Mouse (Mus musculus) G1E-ER4 (cell line): ENCODE data around the gene Ksr2. TPM values are rescaled to one million over a fixed set of nuclear protein-coding genes. Genes with fewer than 3 reads are reported as not detected.

Experiments used
- GATA1 ChIP-seq: IDR thresholded peaks from one replicate; pipeline ENCODE4 v1.8.0; 2012; ENCODE audit warnings: low read length, inconsistent platforms
- polyA plus RNA-seq: library from polyadenylated mRNA; stranded (reverse); fragments of >175 nt; gene quantifications from 2 replicates; pipeline ENCODE4 v1.2.3, GENCODE M21; 2012

The Ksr2 gene
- polyA plus RNA-seq, 1 experiment = not detected

GRCm38 (mm10) chr5:117717120-117717519 lies 303.3 kb downstream of the Ksr2 start:
- no peak for TF ChIP-seq GATA1

- TF ChIP-seq GATA1 = no peak
These were observed 309.5 kb downstream of the Ksr2 start for GRCm38 (mm10) chr5:117723316-117723715.

- TF ChIP-seq GATA1 = no peak
These were observed 312.7 kb downstream of the Ksr2 start for GRCm38 (mm10) chr5:117726548-117726947.

GRCm38 (mm10) chr5:117727138-117727537 lies 313.3 kb downstream of the Ksr2 start:
- no peak for TF ChIP-seq GATA1

- no peak for TF ChIP-seq GATA1
These were observed 317.5 kb downstream of the Ksr2 start for GRCm38 (mm10) chr5:117731311-117731710.

- no peak for TF ChIP-seq GATA1
These were observed 330.9 kb downstream of the Ksr2 start for GRCm38 (mm10) chr5:117744654-117745178.

GRCm38 (mm10) chr5:117749353-117749752 lies 335.6 kb downstream of the Ksr2 start:
- no peak for TF ChIP-seq GATA1

GRCm38 (mm10) chr5:117757696-117758482 lies 344.1 kb downstream of the Ksr2 start:
- TF ChIP-seq GATA1 = no peak

GRCm38 (mm10) chr5:117761181-117761832 lies 347.5 kb downstream of the Ksr2 start:
- no peak for TF ChIP-seq GATA1

GRCm38 (mm10) chr5:117764496-117764895 lies 350.7 kb downstream of the Ksr2 start:
- no peak for TF ChIP-seq GATA1

- no peak for TF ChIP-seq GATA1
These were observed 365.4 kb downstream of the Ksr2 start for GRCm38 (mm10) chr5:117779175-117779574.

GRCm38 (mm10) chr5:117780681-117781080 lies 366.9 kb downstream of the Ksr2 start, which contains the start of gene Nos1:
Nos1 (plus strand) TSS chr5:117781032.
- no peak for TF ChIP-seq GATA1

- TF ChIP-seq GATA1 = no peak
These were observed 367.4 kb downstream of the Ksr2 start for GRCm38 (mm10) chr5:117781178-117781577.

- no peak for TF ChIP-seq GATA1
These were observed 376.3 kb downstream of the Ksr2 start for GRCm38 (mm10) chr5:117790071-117790470.

- no peak for TF ChIP-seq GATA1
These were observed 378.1 kb downstream of the Ksr2 start for GRCm38 (mm10) chr5:117791875-117792274.

- TF ChIP-seq GATA1 = no peak
These were observed 387.0 kb downstream of the Ksr2 start for GRCm38 (mm10) chr5:117800849-117801248.
